Mouse (Mus musculus) hindbrain, postnatal 0 days (tissue): Measurements from ENCODE around the gene Atf1. TPM values are rescaled to one million over a fixed set of nuclear protein-coding genes. Genes with fewer than 3 reads are reported as not detected.

Source experiments
- ATAC-seq: fragments of 200-750 bp; cut with Nextera tagmentation; 2 replicates; pipeline ENCODE4 v1.8.0; 2017; ENCODE audit warnings: mild to moderate bottlenecking, moderate TSS enrichment, moderate library complexity
- DNase-seq: peaks from one replicate; pipeline ENCODE4 v3.0.0-alpha.2; 2015; ENCODE audit warnings: low spot score
- H3K27ac ChIP-seq: fragments of 300-500 bp; sonication (generic); 2 replicates; pipeline ENCODE4 v1.5.1; 2014; ENCODE audit warnings: mild to moderate bottlenecking
- H3K27me3 ChIP-seq: fragments of 300-500 bp; sonication (generic); 2 replicates; pipeline ENCODE4 v1.6.1; 2014; ENCODE audit warnings: low read length, mixed read lengths; ENCODE audit not compliant: insufficient read depth
- H3K36me3 ChIP-seq: fragments of 300-500 bp; sonication (generic); 2 replicates; pipeline ENCODE4 v1.6.1; 2014; ENCODE audit warnings: low read length, mixed read lengths; ENCODE audit not compliant: insufficient read depth
- H3K4me1 ChIP-seq: fragments of 300-500 bp; sonication (generic); 2 replicates; pipeline ENCODE4 v1.6.1; 2014; ENCODE audit warnings: antibody characterized with exemption, low read length, mixed read lengths; ENCODE audit not compliant: insufficient read depth
- H3K4me2 ChIP-seq: fragments of 300-500 bp; sonication (generic); 2 replicates; pipeline ENCODE4 v1.6.1; 2014; ENCODE audit warnings: low read depth, mild to moderate bottlenecking, low read length, moderate library complexity, mixed read lengths
- H3K4me3 ChIP-seq: fragments of 300-500 bp; sonication (generic); 2 replicates; pipeline ENCODE4 v1.5.1; 2014; ENCODE audit warnings: low read length
- H3K9ac ChIP-seq: fragments of 300-500 bp; sonication (generic); replicated peaks from 2 replicates; pipeline ENCODE4 v1.6.1; 2014; ENCODE audit warnings: mild to moderate bottlenecking, low read length, moderate library complexity, mixed read lengths
- H3K9me3 ChIP-seq: fragments of 300-500 bp; sonication (generic); 2 replicates; pipeline ENCODE4 v1.6.1; 2016; ENCODE audit warnings: low read length, mixed read lengths
- CTCF ChIP-seq: IDR thresholded peaks from 2 replicates; pipeline ENCODE4 v1.5.1; 2016; ENCODE audit warnings: antibody characterized with exemption, control low read depth, low read depth
- WGBS: fragments of 180-500 bp; shearing (Covaris S2); extraction: QIAGEN DNeasy Blood & Tissue Kit; methylation state at CpG from one replicate; pipeline ENCODE4 v1.1.7; 2014; 5-methylcytosine and 5-hydroxymethylcytosine counted together
- polyA plus RNA-seq: library from polyadenylated mRNA; unstranded; fragments of >200 nt; fragmentation: Nextera tagmentation; extraction: Ambion mirVana; gene quantifications from 2 replicates; pipeline ENCODE4 v1.2.1, GENCODE M21; 2015
- total RNA-seq: library from RNA; depleted of rRNA; stranded (reverse); fragments of >200 nt; gene quantifications from 2 replicates; pipeline ENCODE4 v1.2.3, GENCODE M21; 2014

Atf1 gene
- total and polyA plus RNA-seq, 2 experiments from 2014 or later, result 5.9 to 11.7 TPM

DNA sequence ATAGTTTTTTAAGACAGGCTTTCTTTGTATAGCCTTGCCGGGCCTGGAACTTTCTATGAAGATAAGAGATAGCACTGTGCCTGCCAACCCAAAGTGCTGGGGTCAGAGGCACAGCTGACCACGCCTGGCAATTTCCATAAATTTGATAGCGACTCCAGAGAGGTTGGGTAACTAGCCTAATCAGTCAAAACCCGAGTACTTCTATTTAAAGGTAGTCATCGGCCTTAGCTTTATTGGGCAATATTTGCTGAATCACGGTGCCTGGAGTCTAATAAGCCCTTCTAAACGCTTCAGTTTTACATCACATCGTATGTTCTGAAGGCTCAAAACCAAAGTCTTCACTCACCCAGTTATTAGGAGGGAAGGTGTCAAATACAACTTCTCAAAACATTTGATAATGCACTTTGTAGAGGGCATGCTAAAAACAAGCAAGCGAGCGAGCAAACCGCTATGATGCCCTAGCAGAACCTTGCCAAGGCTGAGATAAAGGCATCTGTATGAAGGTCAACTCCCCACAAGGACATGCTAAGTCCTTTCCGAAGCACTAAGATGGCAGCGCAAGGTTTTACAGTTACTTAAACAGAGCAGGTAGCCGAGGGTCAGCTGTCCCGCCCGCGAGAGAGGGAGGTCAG is 472 bp upstream of the Atf1 start:
- 3% methylated on average over 17 of the region's 17 CpGs for WGBS
- DNase-seq (no peak), ATAC-seq (peak; percentile 63; the same call in 1 of the 2 replicates)
- H3K27me3 ChIP-seq, result no peaks in the 10 kb centered on the region
- H3K4me1 ChIP-seq, result peaks cover 5% of the 10 kb centered on the region
- no peak for TF ChIP-seq CTCF
- H3K4me3 ChIP-seq, result peak overlapping the region; percentile 86
- no peaks in the 10 kb centered on the region for H3K9me3 ChIP-seq
- H3K27ac ChIP-seq, result peak overlapping the region; percentile 100
- H3K36me3 ChIP-seq, result no peaks in the 10 kb centered on the region
- peak overlapping the region; percentile 97 for H3K9ac ChIP-seq
- peak overlapping the region; percentile 75 for H3K4me2 ChIP-seq

DNA sequence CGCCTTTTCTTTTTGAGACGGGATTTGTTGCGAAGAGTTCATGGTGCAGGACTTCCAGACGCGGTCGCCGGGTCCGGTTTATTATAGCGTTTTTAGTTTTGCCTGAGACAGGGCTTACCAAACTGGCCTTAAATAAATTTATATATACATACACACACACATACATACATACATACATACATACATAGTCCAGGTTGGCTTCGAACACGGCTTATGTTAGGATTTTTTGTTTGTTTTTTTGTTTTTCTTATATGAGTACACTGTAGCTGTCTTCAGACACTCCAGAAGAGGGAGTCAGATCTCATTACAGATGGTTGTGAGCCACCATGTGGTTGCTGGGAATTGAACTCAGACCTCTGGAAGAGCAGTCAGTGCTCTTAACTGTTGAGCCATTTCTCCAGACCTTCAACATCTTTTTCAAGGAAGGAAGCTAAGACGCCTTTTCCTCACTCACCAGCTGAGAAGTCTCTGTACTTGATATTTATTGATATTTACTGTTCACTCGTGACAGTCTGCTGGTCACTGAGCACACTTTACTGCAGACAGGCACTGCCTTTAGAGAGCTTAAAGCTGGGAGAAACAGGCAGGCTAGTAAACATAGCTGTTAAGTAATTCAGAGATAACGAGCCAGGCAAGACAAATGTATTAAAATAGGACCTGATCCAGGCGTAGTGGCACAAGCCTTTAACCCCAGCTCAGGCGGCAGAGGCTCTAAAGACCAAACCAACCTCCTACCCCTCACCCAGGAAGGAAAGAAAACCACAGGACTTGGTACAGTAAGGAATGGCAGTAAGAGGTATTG is 1.1 kb downstream of the Atf1 start:
- DNase-seq, result no peak

DNA sequence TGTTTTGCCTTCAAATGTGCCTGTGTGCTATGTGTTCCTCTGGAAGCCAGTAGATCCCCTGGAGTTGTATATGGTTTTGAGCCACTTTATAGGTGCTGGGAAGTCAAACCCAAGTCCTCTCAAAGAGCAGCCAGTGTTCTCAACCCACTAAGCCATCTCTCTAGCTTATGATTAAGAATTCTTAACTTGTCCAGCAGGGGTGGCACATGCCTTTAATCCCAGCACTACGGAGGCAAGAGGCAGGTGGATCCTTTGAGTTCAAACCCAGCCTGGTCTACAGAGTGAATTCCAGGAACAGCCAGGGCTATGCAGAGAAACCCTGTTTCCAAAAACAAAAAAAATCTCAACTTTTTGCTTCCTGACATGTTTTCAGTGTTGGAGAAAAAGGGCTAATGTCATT is 3.0 kb downstream of the Atf1 start:
- peaks cover 5% of the 10 kb centered on the region for H3K4me1 ChIP-seq
- ATAC-seq (no peak), DNase-seq (no peak)
- H3K9ac ChIP-seq, result no peak overlapping the region
- H3K36me3 ChIP-seq, result peaks cover 13% of the 10 kb centered on the region; the same call in 1 of the 2 replicates
- H3K9me3 ChIP-seq, result no peaks in the 10 kb centered on the region
- no peaks in the 10 kb centered on the region for H3K27me3 ChIP-seq
- TF ChIP-seq CTCF, result peak; percentile 26
- H3K4me2 ChIP-seq, result no peak overlapping the region
- H3K27ac ChIP-seq, result no peak overlapping the region
- WGBS, result 50% methylated on average over 1 of the region's 1 CpGs
- H3K4me3 ChIP-seq, result no peak overlapping the region

More for the DNA sequence above, 1.1 kb downstream of the Atf1 start:
- H3K9me3 ChIP-seq, result no peaks in the 10 kb centered on the region
- H3K27me3 ChIP-seq, result no peaks in the 10 kb centered on the region
- no peak for ATAC-seq
- H3K4me2 ChIP-seq, result peak overlapping the region; percentile 75
- H3K9ac ChIP-seq, result peak overlapping the region; percentile 97
- peaks cover 3% of the 10 kb centered on the region; the same call in 1 of the 2 replicates for H3K36me3 ChIP-seq
- H3K27ac ChIP-seq, result peak overlapping the region; percentile 100
- WGBS, result 22% methylated on average over 16 of the region's 16 CpGs
- peak overlapping the region; percentile 86 for H3K4me3 ChIP-seq
- peak; percentile 40; the same call in 1 of the 2 replicates for TF ChIP-seq CTCF
- peaks cover 5% of the 10 kb centered on the region for H3K4me1 ChIP-seq

DNA sequence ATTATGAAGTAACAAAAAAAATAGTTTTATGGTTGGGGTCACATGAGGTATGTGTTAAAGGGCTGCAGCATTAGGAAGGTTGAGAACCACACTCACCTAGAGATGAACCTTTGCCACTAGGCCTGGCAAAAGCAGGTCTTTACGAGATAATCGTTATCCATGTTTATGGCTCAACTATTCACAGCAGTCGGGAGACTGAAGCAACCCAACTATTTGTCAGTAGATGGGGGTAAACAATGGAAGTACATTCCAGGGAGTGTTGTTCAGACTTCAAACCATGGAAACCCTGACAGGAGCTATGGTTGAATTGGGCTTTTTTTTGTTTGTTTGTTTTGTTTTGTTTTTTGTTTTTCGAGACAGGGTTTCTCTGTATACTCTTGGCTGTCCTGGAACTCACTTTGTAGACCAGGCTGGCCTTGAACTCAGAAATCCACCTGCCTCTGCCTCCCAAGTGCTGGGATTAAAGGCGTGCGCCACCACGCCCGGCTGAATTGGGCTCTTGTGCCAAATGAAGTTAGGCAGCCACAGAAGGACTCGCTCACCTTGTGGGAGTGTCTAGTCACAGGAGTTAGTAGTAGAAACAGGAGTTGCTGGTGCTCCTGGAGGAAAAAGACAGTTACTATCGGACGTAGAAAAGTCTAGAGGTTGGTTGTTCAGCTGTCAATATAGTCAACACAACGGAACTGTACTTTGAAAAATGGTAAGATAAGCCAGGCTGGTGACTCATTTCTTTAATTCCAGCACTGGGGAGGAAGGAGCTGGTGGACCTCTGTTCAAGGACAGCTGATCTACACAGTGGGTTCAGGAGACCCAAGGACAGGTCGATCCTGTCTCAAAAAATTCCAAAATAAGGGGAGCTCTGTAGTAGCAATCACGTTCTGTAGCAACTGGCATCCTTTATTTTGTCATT is 4.3 kb downstream of the Atf1 start:
- Histone ChIP-seq H3K4me1 (peaks cover 3% of the 10 kb centered on the region), H3K27me3 (no peaks in the 10 kb centered on the region), H3K4me3 (no peak overlapping the region), H3K9me3 (no peaks in the 10 kb centered on the region), H3K9ac (no peak overlapping the region), H3K4me2 (no peak overlapping the region), H3K36me3 (peaks cover 16% of the 10 kb centered on the region; the same call in 1 of the 2 replicates), H3K27ac (no peak overlapping the region)
- no peak for ATAC-seq
- no peak for TF ChIP-seq CTCF
- 86% methylated on average over 14 of the region's 14 CpGs for WGBS
- DNase-seq, result no peak

DNA sequence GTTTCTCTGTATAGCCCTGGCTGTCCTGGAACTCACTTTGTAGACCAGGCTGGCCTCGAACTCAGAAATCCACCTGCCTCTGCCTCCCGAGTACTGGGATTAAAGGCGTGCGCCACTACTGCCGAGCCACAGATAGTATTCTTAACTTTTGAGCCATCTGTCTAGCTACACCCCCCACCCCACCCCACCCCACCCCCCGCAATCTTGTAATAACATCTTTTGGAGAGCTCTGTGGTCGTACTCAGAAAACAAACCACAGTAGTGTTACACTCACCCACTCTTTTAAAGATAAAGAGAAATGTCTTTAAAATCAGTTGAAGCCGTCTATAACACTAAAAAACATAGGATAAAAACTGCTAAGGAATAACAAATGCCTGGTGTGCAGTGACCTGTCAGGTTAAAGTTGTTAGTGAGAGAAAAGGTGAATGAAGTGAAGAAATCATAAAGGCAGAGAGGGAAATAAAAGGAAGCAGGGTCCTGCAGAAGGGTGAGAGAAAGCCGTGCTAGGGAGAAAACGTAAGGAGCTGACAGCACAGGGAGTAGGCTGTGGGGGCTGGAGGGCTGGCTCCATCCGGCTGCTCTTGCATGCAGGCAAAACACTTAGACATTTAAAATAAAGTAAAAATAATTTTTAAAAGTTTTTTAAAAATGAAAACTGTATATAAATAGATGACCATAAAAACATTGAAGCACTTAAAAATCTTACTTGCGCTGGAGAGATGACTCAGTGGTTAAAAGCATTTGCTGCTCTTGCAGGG is 7.8 kb downstream of the Atf1 start:
- H3K9me3 ChIP-seq, result no peaks in the 10 kb centered on the region
- H3K27me3 ChIP-seq, result no peaks in the 10 kb centered on the region
- peaks cover 16% of the 10 kb centered on the region; the same call in 1 of the 2 replicates for H3K36me3 ChIP-seq
- 91% methylated on average over 12 of the region's 12 CpGs for WGBS
- H3K4me1 ChIP-seq, result no peaks in the 10 kb centered on the region
- no peak for ATAC-seq
- DNase-seq, result no peak
- TF ChIP-seq CTCF, result no peak
- H3K4me3 ChIP-seq, result no peak overlapping the region
- no peak overlapping the region for H3K4me2 ChIP-seq
- no peak overlapping the region for H3K9ac ChIP-seq
- H3K27ac ChIP-seq, result no peak overlapping the region

DNA sequence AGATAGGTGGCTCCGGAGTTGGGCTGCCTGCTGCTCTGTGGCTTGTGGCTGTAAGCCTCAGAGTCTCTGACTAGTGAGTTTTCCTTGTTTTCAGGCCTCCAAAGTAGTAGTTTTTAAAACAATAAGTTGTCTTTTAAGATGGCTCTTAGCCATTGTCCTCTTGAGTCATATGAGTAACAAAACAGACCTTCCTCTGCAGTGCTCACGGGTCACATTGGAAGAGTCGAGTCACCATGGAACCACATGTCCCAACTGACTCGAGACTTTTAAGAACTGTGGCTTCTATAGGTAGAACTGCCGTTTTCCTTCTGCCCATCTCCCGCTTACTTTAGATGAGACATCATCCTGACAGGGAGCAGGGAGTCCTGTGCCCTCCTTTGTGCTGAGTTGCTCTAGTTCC is 9.3 kb downstream of the Atf1 start:
- Histone ChIP-seq H3K27ac (no peak overlapping the region), H3K4me1 (no peaks in the 10 kb centered on the region), H3K9me3 (no peaks in the 10 kb centered on the region), H3K27me3 (no peaks in the 10 kb centered on the region), H3K4me2 (no peak overlapping the region), H3K4me3 (no peak overlapping the region), H3K9ac (no peak overlapping the region), H3K36me3 (peaks cover 16% of the 10 kb centered on the region; the same call in 1 of the 2 replicates)
- WGBS, result 88% methylated on average over 6 of the region's 6 CpGs
- DNase-seq (no peak), ATAC-seq (no peak)
- TF ChIP-seq CTCF, result no peak
